Mouse (Mus musculus) neural tube, embryonic 13.5 days (tissue): ENCODE data around the gene Mmp15. TPM values are rescaled to one million over a fixed set of nuclear protein-coding genes. Genes with fewer than 3 reads are reported as not detected.

Experiments used
- ATAC-seq: fragments of 200-750 bp; cut with Nextera tagmentation; 2 replicates; pipeline ENCODE4 v1.8.0; 2017; ENCODE audit warnings: low read depth, mild to moderate bottlenecking, moderate TSS enrichment, moderate library complexity
- H3K27ac ChIP-seq: fragments of 300-500 bp; sonication (generic); replicated peaks from 2 replicates; pipeline ENCODE4 v1.5.1; 2015; ENCODE audit warnings: moderate library complexity, mild to moderate bottlenecking, inconsistent platforms
- H3K27me3 ChIP-seq: fragments of 300-500 bp; sonication (generic); 2 replicates; pipeline ENCODE4 v1.6.1; 2015; ENCODE audit warnings: mild to moderate bottlenecking, inconsistent platforms
- H3K36me3 ChIP-seq: fragments of 300-500 bp; sonication (generic); 2 replicates; pipeline ENCODE4 v1.6.1; 2015; ENCODE audit warnings: mild to moderate bottlenecking, inconsistent platforms
- H3K4me1 ChIP-seq: fragments of 300-500 bp; sonication (generic); replicated peaks from 2 replicates; pipeline ENCODE4 v1.6.1; 2015; ENCODE audit warnings: inconsistent platforms
- H3K4me2 ChIP-seq: fragments of 300-500 bp; sonication (generic); 2 replicates; pipeline ENCODE4 v1.6.1; 2015; ENCODE audit warnings: inconsistent platforms, mild to moderate bottlenecking, moderate library complexity
- H3K4me3 ChIP-seq: fragments of 300-500 bp; sonication (generic); 2 replicates; pipeline ENCODE4 v1.5.1; 2015; ENCODE audit warnings: mild to moderate bottlenecking, inconsistent platforms
- H3K9ac ChIP-seq: fragments of 300-500 bp; sonication (generic); 2 replicates; pipeline ENCODE4 v1.6.1; 2015; ENCODE audit warnings: moderate library complexity, mild to moderate bottlenecking, inconsistent platforms
- H3K9me3 ChIP-seq: fragments of 300-500 bp; sonication (generic); 2 replicates; pipeline ENCODE4 v1.6.1; 2016; ENCODE audit warnings: inconsistent platforms
- WGBS: fragments of 180-500 bp; shearing (Covaris S2); methylation state at CpG from one replicate; pipeline ENCODE4 v1.1.7; 2015; 5-methylcytosine and 5-hydroxymethylcytosine counted together
- polyA plus RNA-seq: library from polyadenylated mRNA; unstranded; fragments of >200 nt; fragmentation: Nextera tagmentation; extraction: Ambion mirVana; gene quantifications from 2 replicates; pipeline ENCODE4 v1.2.1, GENCODE M21; 2015

The Mmp15 gene
- polyA plus RNA-seq = 26.9 and 29.1 TPM in 2 replicates

DNA sequence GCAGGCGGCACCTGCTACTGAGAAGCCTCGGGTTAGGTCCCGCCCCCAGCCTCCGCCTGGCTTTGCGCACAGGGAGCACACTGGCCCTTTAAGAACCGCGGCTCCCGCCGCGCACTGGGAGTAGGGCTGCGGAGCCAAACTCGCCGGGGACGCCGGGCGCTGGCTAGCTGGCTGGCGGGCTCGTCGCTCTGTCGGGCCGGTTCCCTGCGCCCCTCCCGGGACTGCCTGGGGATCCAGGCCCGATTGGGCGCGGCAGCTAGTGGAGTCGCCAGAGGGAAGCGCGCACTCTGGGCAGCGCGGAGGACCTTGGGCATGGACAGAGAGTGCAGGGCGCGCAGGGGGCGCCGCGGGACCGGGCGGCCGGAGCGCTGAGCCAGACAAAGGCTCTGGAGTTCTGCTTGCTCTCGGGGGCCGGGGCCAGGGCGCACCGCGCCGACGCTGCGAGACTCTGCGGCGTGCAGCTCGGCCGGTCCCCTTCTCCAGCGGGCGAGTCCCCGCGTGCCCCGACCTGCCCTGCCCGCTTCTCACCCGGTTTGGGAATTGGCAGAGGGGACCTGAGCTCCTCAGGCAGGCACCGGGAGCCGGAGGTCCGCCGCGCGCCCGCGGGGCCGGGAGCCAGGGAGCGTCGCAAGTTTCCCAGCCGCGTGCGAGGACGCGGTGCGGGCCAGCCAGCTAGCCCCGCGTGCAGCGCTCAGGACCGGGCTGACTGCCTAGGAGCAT, at the start of gene Mmp15:
Gene Mmp15 (plus strand): TSS at position 118 of the 720 bp plus-strand sequence.
- peaks cover 75% of the 10 kb centered on the region for H3K4me1 ChIP-seq
- WGBS = under 1% methylated on average over 79 of the region's 80 CpGs
- ATAC-seq = peak; percentile 69

DNA sequence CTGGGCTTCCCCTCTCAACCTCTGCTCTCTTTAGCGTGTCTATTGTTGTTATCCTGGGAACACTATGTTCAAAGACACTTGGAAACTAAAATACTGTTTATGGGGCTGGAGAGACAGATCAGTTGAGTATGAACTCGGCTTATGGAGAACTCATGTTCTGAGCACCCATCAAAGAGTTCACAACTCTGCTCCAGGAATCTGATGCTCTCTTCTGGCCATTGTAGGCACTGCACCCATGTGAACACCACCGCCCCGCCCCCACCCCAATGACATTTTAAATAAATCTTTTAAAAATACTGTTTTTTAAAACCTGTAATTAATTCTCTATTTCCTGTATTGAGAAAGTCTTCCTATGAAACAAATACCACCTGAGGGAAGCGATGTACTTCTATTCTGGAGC, 49.7 kb upstream of the Mmp15 start:
- Histone ChIP-seq H3K36me3 (no peaks in the 10 kb centered on the region), H3K4me2 (no peak overlapping the region), H3K9ac (no peak overlapping the region), H3K4me1 (0 out of 2 replicates have a peak, but pooled peaks cover 8% of the 10 kb centered on the region), H3K27me3 (no peaks in the 10 kb centered on the region), H3K9me3 (no peaks in the 10 kb centered on the region), H3K4me3 (no peak overlapping the region), H3K27ac (no peak overlapping the region)
- no peak for ATAC-seq
- WGBS = 24% methylated on average over 5 of the region's 5 CpGs

More for the DNA sequence above, at the start of gene Mmp15:
- peak within 1 kb of the TSS; percentile 92 for H3K9ac ChIP-seq
- no peaks in the 10 kb centered on the region for H3K9me3 ChIP-seq
- H3K27me3 ChIP-seq = peaks cover 4% of the 10 kb centered on the region; the same call in 1 of the 2 replicates
- no peaks in the 10 kb centered on the region for H3K36me3 ChIP-seq
- H3K4me3 ChIP-seq = peak within 1 kb of the TSS; percentile 75
- H3K27ac ChIP-seq = peak within 1 kb of the TSS; percentile 89
- H3K4me2 ChIP-seq = peak within 1 kb of the TSS; percentile 80

DNA sequence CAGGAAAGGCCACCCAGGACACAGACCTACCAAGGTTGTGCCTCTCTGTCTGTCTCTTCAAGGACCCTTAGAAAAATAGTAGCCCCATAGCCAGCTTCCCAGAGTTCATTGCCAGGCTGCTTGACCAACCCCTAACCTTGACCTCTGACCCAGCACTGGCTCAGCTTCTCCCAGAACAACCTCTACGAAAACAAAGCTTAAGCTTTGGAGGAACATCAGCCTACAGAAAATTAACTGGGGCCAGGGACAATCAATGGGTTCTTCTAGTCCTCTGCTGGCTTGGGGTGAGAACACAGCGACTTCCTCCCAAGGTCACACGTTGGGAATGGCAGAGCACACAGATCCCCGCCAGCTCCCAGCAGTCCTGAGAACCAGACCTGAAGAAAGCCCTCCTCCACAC, 46.5 kb upstream of the Mmp15 start:
- no peak for ATAC-seq
- no peak overlapping the region for H3K4me3 ChIP-seq
- H3K27me3 ChIP-seq = no peaks in the 10 kb centered on the region
- no peak overlapping the region for H3K4me2 ChIP-seq
- H3K27ac ChIP-seq = no peak overlapping the region
- H3K9me3 ChIP-seq = no peaks in the 10 kb centered on the region
- H3K9ac ChIP-seq = no peak overlapping the region
- H3K4me1 ChIP-seq = peaks cover 8% of the 10 kb centered on the region
- WGBS = 73% methylated on average over 4 of the region's 4 CpGs
- H3K36me3 ChIP-seq = no peaks in the 10 kb centered on the region

DNA sequence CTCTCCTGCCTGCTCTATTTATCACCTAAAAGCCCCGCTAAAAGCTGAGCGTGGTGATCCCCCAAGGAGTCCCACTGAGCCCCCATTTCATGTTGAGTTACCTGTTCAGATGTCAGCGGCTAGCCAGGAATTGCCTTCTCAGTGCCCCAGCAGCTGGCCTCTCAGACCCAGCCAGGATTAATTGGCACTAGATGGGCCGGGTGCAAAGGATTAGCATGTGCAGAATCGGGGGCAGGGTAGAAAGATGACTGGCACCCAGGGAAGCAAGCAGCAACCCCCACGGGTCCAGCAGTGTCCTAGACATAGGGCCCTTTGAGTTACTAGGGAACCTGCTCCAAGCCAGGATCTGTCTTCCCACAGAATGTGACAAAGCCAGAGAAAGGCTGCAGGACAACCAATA, 45.6 kb upstream of the Mmp15 start, which contains the start of gene Cngb1:
Gene Cngb1 (minus strand): TSS at position 155 of the 400 bp plus-strand sequence.
- ATAC-seq = no peak

DNA sequence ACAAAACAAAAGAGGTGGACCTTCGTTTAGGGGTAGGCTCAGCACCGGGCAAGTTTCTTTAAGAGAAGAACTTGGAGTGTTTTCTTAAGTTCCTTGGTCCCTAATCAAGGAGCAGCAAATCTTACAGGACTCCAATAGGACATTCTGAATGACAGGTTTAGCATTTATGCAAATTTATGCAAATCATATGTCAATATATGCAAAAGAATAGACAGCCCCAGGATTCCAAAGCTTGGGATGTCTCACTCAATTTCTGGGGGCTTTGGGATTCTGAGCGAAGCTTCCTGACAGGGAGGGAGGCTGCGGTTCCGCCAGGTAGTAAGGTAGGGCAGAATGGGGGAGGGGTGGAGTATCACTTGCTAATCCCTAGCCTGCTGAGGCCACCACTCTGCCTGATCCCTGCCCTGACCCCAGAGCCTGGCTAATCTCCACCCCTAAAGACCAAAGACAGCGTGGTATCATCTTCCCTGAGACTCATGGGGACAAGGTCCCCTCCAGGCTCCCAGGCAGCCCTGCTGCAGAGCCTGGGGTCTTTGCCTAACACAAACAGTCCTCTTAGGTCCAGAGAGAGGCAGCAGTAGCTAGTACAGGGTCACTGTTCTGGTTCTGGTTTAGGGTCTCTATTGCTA, 41.6 kb upstream of the Mmp15 start, which contains the start of gene Tepp:
Gene Tepp (plus strand): TSS at position 225 of the 629 bp plus-strand sequence.
- Histone ChIP-seq H3K9me3 (no peaks in the 10 kb centered on the region), H3K9ac (no peak within 1 kb of the TSS), H3K27me3 (no peaks in the 10 kb centered on the region), H3K4me1 (peaks cover 14% of the 10 kb centered on the region), H3K4me3 (no peak within 1 kb of the TSS), H3K27ac (no peak within 1 kb of the TSS), H3K4me2 (no peak within 1 kb of the TSS), H3K36me3 (no peaks in the 10 kb centered on the region)
- ATAC-seq = no peak
- 32% methylated on average over 6 of the region's 6 CpGs for WGBS

More for the DNA sequence above, 45.6 kb upstream of the Mmp15 start, which contains the start of gene Cngb1:
- Histone ChIP-seq H3K4me3 (no peak within 1 kb of the TSS), H3K4me1 (peaks cover 13% of the 10 kb centered on the region), H3K27ac (no peak within 1 kb of the TSS), H3K4me2 (no peak within 1 kb of the TSS), H3K9ac (no peak within 1 kb of the TSS), H3K9me3 (no peaks in the 10 kb centered on the region), H3K36me3 (no peaks in the 10 kb centered on the region), H3K27me3 (no peaks in the 10 kb centered on the region)
- 55% methylated on average over 6 of the region's 6 CpGs for WGBS

DNA sequence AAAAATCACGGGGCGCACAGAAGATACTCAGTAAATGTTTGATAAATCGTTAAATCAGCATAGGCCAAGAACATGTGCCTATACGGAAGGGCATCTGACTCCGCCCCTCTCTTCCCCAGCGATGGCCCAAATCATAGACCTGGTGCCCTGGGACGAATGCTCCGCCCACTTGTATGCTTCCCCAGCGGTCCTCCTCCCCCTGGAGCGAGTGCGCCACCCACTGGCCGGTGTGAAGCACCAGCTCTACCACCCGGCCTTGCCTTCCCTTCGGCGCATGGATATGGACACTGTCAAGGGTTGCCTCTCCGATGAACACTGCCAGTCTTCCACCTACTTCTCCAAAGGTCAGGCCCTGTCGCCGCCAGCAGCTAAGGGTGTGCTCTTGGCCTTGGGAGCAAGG, 39.2 kb upstream of the Mmp15 start:
- Histone ChIP-seq H3K36me3 (no peaks in the 10 kb centered on the region), H3K27ac (no peak overlapping the region), H3K9me3 (no peaks in the 10 kb centered on the region), H3K4me1 (peaks cover 14% of the 10 kb centered on the region), H3K4me3 (no peak overlapping the region), H3K27me3 (no peaks in the 10 kb centered on the region), H3K9ac (no peak overlapping the region), H3K4me2 (no peak overlapping the region)
- no peak for ATAC-seq
- WGBS = 68% methylated on average over 18 of the region's 18 CpGs

DNA sequence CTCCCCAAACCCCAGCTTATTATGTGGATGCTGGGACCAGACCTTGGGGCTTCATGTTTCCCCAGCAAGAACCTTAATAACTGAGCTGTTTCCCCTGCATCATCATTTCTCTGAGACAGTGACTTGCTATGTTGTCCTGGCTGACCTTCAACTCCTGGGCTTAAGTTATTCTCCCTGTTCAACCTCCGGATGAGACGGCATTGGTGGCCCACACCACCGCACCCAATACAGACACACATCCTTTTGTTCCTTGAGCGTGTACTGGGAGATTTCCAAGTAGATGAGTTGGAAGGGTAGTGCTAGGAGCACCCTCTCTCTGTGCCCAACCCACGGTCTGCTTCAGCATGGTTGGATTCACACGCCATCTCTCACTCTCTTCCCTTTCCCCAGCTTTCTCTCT, 38.2 kb upstream of the Mmp15 start:
- Histone ChIP-seq H3K4me2 (no peak overlapping the region), H3K36me3 (no peaks in the 10 kb centered on the region), H3K27me3 (no peaks in the 10 kb centered on the region; the same call in 1 of the 2 replicates), H3K27ac (no peak overlapping the region), H3K9ac (no peak overlapping the region), H3K9me3 (no peaks in the 10 kb centered on the region), H3K4me1 (peaks cover 14% of the 10 kb centered on the region), H3K4me3 (no peak overlapping the region)
- 91% methylated on average over 6 of the region's 6 CpGs for WGBS
- no peak for ATAC-seq

DNA sequence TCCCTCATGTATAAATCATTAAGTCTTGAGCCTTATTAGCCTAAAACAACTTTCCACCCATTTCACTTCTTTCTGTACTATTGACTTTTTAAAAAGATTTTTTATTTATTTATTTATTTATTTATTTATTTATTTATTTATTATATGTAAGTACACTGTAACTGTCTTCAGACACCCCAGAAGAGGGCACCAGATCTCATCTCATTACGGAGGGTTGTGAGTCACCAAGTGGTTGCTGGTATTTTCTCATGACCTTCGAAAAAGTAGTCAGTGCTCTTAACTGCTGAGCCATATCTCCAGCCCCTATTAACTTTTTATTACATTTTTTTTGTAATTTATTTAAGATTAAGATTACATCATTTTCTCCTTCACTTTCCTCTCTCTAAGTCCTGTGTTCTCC, 37.4 kb upstream of the Mmp15 start:
- Histone ChIP-seq H3K36me3 (no peaks in the 10 kb centered on the region), H3K9ac (no peak overlapping the region), H3K4me3 (no peak overlapping the region), H3K27ac (no peak overlapping the region), H3K27me3 (peaks cover 5% of the 10 kb centered on the region), H3K4me2 (no peak overlapping the region), H3K9me3 (no peaks in the 10 kb centered on the region), H3K4me1 (peaks cover 14% of the 10 kb centered on the region)
- no peak for ATAC-seq
- WGBS = 84% methylated on average over 2 of the region's 2 CpGs

DNA sequence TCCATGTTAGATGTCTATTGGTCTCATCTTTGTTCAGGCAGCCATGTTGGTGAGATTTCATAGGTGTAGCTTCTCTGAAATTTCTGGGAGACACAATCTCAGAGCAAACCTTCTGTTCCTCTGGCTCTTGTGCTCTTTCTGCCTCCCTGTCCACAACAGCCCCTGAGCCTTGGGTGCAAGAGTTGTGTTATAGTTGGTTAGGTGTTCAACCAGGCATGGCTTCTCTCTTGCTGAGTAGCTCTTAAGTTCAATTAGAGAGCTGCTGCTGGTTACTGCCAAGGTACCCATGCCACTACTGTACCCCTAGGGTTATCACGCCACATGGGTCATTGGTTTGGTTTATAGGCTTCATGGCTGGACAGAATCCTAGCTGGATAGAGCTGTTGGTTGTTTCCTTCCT, 36.7 kb upstream of the Mmp15 start:
- WGBS = 81% methylated on average over 1 of the region's 1 CpGs
- no peak for ATAC-seq
- H3K27me3 ChIP-seq = peaks cover 9% of the 10 kb centered on the region

DNA sequence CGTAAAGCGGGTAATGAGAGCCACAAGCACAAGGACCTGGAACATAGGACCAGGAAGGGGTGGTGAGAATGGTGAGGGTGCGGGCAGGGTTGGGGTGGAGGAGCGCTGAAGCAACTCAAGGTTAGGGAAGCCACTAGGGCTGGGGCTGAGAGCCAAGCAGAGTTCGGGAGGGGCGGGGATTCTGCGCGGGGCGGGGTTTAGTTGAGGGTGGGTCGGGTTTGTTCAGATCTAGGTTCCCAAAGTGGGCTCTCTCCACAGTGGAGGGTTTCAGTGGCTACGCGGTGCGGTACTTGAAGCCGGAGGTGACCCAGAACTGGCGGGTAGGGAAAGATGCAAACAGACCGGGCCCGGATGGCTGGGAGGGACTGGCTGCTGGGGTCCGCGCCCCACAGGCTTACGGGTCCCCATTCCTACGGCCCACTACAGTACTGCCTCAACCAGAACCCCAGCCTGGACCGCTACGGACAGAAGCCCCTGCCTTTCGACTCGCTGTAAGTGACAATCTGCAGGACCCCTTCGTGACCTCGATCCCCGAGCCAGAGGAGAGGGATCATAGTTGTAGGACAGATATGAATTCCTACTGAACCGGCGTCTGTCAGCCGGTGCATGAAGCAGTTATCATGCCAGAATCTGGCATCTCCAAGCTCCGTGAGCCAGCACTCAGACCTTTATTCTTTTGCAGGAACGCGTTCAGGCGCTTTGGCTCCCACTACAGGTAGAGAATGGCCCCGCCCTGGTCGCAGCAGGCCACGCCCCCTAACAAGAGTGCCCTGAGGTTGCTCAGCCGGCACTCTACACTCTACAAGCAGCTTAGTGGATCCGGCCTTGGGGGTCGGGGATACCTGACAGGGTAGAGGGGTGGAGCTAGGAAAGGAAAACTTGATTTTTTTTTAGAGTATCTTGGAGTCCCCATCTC, 31.6 kb upstream of the Mmp15 start:
- peaks cover 23% of the 10 kb centered on the region for H3K36me3 ChIP-seq
- peak overlapping the region; percentile 40 for H3K4me3 ChIP-seq
- WGBS = 3% methylated on average over 41 of the region's 41 CpGs
- H3K9me3 ChIP-seq = no peaks in the 10 kb centered on the region
- peak overlapping the region; percentile 83 for H3K4me2 ChIP-seq
- H3K27me3 ChIP-seq = peaks cover 15% of the 10 kb centered on the region
- peak; percentile 66 for ATAC-seq
- no peak overlapping the region for H3K27ac ChIP-seq
- H3K4me1 ChIP-seq = peaks cover 26% of the 10 kb centered on the region
- H3K9ac ChIP-seq = peak overlapping the region; percentile 71

More for the DNA sequence above, 36.7 kb upstream of the Mmp15 start:
- Histone ChIP-seq H3K4me3 (no peak overlapping the region), H3K27ac (no peak overlapping the region), H3K36me3 (no peaks in the 10 kb centered on the region), H3K4me1 (peaks cover 19% of the 10 kb centered on the region), H3K9ac (no peak overlapping the region), H3K4me2 (no peak overlapping the region), H3K9me3 (no peaks in the 10 kb centered on the region)

DNA sequence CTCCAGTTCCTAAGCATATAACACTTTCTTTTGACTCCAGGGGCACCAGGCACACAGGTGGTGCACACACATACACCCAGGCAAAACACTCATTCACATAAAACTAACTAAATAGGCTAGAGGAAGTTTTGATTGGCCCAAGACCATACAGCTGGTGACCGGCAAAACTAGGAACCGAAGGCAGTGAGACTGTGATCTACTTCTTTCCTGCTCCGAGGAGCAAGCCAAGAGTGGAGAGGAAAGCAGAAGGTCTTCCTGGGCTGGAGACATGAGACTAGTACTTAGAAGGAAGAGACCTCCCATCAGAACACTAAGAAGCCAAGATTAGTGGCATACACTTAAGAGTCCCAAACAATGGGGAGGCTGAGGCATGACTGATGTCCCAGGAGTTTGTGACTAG, 28.9 kb upstream of the Mmp15 start:
- H3K4me1 ChIP-seq = peaks cover 50% of the 10 kb centered on the region

More for the DNA sequence above, 28.9 kb upstream of the Mmp15 start:
- peaks cover 15% of the 10 kb centered on the region for H3K27me3 ChIP-seq
- peaks cover 50% of the 10 kb centered on the region for H3K36me3 ChIP-seq
- no peak overlapping the region for H3K4me2 ChIP-seq
- H3K27ac ChIP-seq = no peak overlapping the region
- no peak overlapping the region for H3K9ac ChIP-seq
- no peak for ATAC-seq
- no peaks in the 10 kb centered on the region for H3K9me3 ChIP-seq
- H3K4me3 ChIP-seq = no peak overlapping the region
- WGBS = 72% methylated on average over 3 of the region's 3 CpGs
